Mouse (Mus musculus) leukemia stem cell, adult 10-12 weeks (primary cell): ENCODE measurements around the gene Cand2. TPM values are rescaled to one million over a fixed set of nuclear protein-coding genes. Genes with fewer than 3 reads are reported as not detected.

Source experiments
- polyA plus RNA-seq: library from polyadenylated mRNA; stranded (reverse); fragments of >175 nt; gene quantifications from 2 replicates; pipeline ENCODE4 v1.2.3, GENCODE M21; 2012; ENCODE audit warnings: low replicate concordance

Cand2 gene
- 1.1 and 1.3 TPM in 2 replicates for polyA plus RNA-seq

GRCm38 (mm10) chr6:115774501-115774921 lies at the start of gene Cand2:
Cand2 (plus strand) TSS chr6:115774538.

GRCm38 (mm10) chr6:115761995-115762756 lies 12.2 kb upstream of the Cand2 start, which contains the start of gene Tmem40:
Tmem40 (minus strand) TSS chr6:115762410.

GRCm38 (mm10) chr6:115808488-115809231 lies 34.3 kb downstream of the Cand2 start, which contains the start of gene Rpl32:
Rpl32 (minus strand) TSS chr6:115808747.

GRCm38 (mm10) chr6:115838161-115838597 lies 63.8 kb downstream of the Cand2 start, which contains the start of gene Efcab12:
Efcab12 (minus strand) TSS chr6:115838412.

DNA sequence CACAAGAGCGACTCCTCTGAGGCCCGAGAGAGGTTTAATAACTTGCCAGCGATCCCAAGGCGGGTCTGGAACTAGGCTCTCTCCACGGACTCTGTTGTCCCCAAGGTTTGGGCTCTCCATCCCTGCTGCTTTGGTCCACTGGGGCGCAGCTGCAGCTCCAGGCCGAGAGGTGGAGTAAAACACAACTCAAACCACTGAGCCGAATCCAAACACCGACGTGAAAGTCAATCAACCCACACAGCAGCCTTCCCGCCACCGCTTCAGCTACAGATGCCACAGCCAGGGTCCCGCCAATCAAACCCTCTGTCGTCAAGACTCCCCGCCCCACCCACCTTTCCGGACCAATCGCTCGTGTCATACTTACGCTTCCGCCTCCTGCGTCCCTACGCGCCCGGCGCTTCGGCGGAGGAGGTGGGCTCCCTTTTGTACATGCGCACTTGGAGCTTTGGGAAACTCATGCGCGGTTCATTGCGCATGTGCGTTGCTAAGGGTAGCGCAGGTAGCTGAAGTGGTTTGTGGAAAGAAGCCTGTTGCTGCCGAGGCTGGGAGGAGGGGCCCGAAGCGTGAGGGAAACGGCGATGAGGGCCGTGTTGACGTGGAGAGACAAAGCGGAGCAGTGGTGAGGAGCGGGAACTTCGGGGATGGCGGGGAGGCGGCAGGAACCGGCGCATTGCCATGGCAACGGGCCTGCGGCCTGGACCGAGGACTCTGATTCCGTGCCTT lies 78.9 kb downstream of the Cand2 start, which contains the start of the genes Mbd4 and Ift122:
Mbd4 (minus strand) TSS at position 281 of the 723 bp plus-strand sequence.
Ift122 (plus strand) TSS at position 380 of the 723 bp plus-strand sequence.

Other genes starting within 250 kb of the Cand2 start
- 2.4 and 11.2 TPM in 2 replicates for gene Tsen2, start 229.9 kb upstream of the Cand2 start, polyA plus RNA-seq
- gene Mkrn2os, start 182.0 kb upstream of the Cand2 start, polyA plus RNA-seq, result not detected in 2 replicates
- gene Mkrn2, start 172.6 kb upstream of the Cand2 start, polyA plus RNA-seq, result 1.9 and 29.8 TPM in 2 replicates
- 17.5 and 39.2 TPM in 2 replicates for gene Raf1, start 97.9 kb upstream of the Cand2 start, polyA plus RNA-seq
- 4.4 and 5.8 TPM in 2 replicates for gene Tmem40, start 12.1 kb upstream of the Cand2 start, polyA plus RNA-seq
- gene Rpl32, start 34.2 kb downstream of the Cand2 start, polyA plus RNA-seq, result 458 and 578 TPM in 2 replicates
- 0.16 and 0.19 TPM in 2 replicates for gene Efcab12, start 63.9 kb downstream of the Cand2 start, polyA plus RNA-seq
- gene Mbd4, start 78.8 kb downstream of the Cand2 start, polyA plus RNA-seq, result 0.30 and 1.8 TPM in 2 replicates
- 0.11 and 1.0 TPM in 2 replicates for gene Ift122, start 78.9 kb downstream of the Cand2 start, polyA plus RNA-seq
- not detected in 2 replicates for gene Rho, start 157.2 kb downstream of the Cand2 start, polyA plus RNA-seq
- not detected in 2 replicates for gene H1foo, start 170.4 kb downstream of the Cand2 start, polyA plus RNA-seq
- 9.5 and 11.0 TPM in 2 replicates for gene Plxnd1, start 220.5 kb downstream of the Cand2 start, polyA plus RNA-seq